Mouse (Mus musculus): ENCODE data around the gene Lgals3bp. TPM values are rescaled to one million over a fixed set of nuclear protein-coding genes. Genes with fewer than 3 reads are reported as not detected.

The Lgals3bp gene
- polyA plus RNA-seq, 1 experiment from 2014 or later: 2.8 TPM

DNA sequence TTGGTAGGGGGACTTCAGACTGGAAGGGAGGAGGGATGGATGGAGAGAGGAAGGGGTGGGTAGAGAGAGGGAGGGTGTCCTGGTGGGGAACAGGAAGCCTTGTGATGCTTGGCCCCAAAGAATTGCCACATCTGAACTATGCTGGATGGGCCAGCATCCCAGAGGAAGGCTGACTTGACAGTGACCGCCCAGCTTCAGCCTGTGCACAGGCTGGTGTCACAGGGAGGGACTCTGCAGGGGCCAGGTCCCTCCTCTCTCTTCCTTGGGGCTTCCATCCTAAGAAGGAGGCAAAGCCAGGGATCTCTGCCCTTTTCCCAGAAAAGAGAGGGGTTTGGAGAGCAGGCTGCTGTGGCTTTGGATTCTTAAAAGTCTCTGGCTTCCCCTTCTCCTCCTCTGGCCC lies 39.4 kb downstream of the Lgals3bp start:
- no peaks in the 10 kb centered on the region for H3K9me3 ChIP-seq (ENCODE audit: control insufficient read depth, low read length)
- no peaks in the 10 kb centered on the region for H3K36me3 ChIP-seq (ENCODE audit: control insufficient read depth, insufficient read depth)
- H3K9ac ChIP-seq (replicated peaks; ENCODE audit: low read depth, low read length): no peak overlapping the region
- H3K4me2 ChIP-seq (ENCODE audit: low read length): no peak overlapping the region
- WGBS: 64% methylated on average over 1 of the region's 1 CpGs
- H3K4me1 ChIP-seq (replicated peaks; ENCODE audit: control insufficient read depth, insufficient read depth, low read length): peaks cover 22% of the 10 kb centered on the region
- ATAC-seq: no peak
- H3K27me3 ChIP-seq (replicated peaks; ENCODE audit: control insufficient read depth, insufficient read depth, low read length): no peaks in the 10 kb centered on the region
- no peak overlapping the region for H3K27ac ChIP-seq (ENCODE audit: low read length)
- H3K4me3 ChIP-seq (replicated peaks; ENCODE audit: low read length): no peak overlapping the region

DNA sequence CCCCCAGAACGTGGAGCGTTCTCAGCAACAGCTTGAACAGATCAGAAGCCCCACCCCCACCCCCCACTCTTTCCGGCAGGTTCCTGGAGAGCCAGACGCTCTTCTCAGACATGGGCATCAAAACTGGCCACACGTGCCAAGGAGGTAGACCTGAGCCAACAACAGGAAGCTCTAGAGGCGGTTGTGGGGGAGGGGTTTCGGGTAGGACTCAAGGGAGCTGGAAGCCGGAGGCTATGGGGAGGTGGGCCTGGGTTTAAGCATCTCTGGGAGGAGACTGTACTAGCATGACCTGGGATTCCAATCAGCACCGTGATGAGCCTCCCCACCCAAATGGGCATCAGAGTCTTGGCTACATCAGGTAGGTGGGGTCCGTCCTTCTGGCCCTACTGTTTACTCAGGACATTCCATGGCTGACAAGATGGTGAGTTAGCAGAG lies 41.0 kb downstream of the Lgals3bp start:
- no peaks in the 10 kb centered on the region for H3K27me3 ChIP-seq (replicated peaks; ENCODE audit: control insufficient read depth, insufficient read depth, low read length)
- no peaks in the 10 kb centered on the region for H3K9me3 ChIP-seq (ENCODE audit: control insufficient read depth, low read length)
- peak; percentile 79 for ATAC-seq
- peak overlapping the region; percentile 73 for H3K27ac ChIP-seq (ENCODE audit: low read length)
- no peak overlapping the region for H3K4me2 ChIP-seq (ENCODE audit: low read length)
- 49% methylated on average over 10 of the region's 10 CpGs for WGBS
- H3K9ac ChIP-seq (replicated peaks; ENCODE audit: low read depth, low read length): no peak overlapping the region
- H3K4me1 ChIP-seq (replicated peaks; ENCODE audit: control insufficient read depth, insufficient read depth, low read length): peaks cover 23% of the 10 kb centered on the region
- H3K4me3 ChIP-seq (replicated peaks; ENCODE audit: low read length): no peak overlapping the region
- H3K36me3 ChIP-seq (ENCODE audit: control insufficient read depth, insufficient read depth): no peaks in the 10 kb centered on the region

DNA sequence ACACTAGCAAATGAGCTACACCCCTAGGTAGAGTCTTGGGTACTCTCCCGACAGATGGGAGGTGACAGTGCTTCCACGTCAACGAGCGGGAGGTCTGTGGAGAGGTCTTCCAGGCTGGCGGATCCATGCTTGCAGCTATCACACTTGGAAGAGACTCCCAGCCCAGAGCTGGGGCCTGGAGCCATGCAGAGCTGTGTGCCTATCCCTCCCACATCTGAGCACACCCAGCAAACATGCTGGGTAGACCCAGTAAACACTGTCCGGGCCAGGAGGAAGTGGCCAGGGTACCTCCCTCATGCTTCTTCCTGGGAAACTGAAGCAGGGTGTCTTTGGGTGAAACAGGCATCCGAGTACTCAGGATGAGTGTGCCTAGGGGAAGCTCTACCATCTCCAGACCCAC lies 41.4 kb downstream of the Lgals3bp start:
- H3K27ac ChIP-seq (ENCODE audit: low read length): peak overlapping the region; percentile 73
- peaks cover 27% of the 10 kb centered on the region for H3K4me1 ChIP-seq (replicated peaks; ENCODE audit: control insufficient read depth, insufficient read depth, low read length)
- H3K4me2 ChIP-seq (ENCODE audit: low read length): no peak overlapping the region
- peak; percentile 43 for ATAC-seq
- no peaks in the 10 kb centered on the region for H3K27me3 ChIP-seq (replicated peaks; ENCODE audit: control insufficient read depth, insufficient read depth, low read length)
- no peak overlapping the region for H3K9ac ChIP-seq (replicated peaks; ENCODE audit: low read depth, low read length)
- 72% methylated on average over 7 of the region's 7 CpGs for WGBS
- H3K36me3 ChIP-seq (ENCODE audit: control insufficient read depth, insufficient read depth): no peaks in the 10 kb centered on the region
- H3K9me3 ChIP-seq (ENCODE audit: control insufficient read depth, low read length): no peaks in the 10 kb centered on the region
- no peak overlapping the region for H3K4me3 ChIP-seq (replicated peaks; ENCODE audit: low read length)

DNA sequence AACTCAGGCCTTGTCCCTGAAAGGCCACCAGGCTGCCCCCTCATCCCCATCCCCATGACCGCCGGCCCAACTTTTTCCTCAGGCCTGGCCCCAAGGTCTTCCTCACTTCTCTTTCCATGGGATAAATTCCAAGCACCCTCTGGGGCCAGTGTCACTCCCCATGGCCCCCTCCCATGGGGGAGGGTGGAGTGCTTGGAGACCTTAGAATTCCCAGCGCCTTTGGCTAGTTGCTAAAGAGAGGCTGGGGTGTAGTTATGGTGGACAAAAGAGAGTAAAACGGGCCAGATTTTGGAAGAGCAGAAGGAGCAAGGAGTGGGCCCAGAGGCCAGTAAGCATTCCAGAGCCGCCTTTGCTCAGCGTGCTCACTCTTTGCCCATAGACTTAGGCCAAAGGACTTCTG lies 46.3 kb downstream of the Lgals3bp start, which contains the start of gene Timp2:
Gene Timp2, minus strand, starts transcription at position 101 of the 400 bp plus-strand sequence.
- peak within 1 kb of the TSS; percentile 89 for H3K27ac ChIP-seq (ENCODE audit: low read length)
- peak within 1 kb of the TSS; percentile 87 for H3K4me2 ChIP-seq (ENCODE audit: low read length)
- peaks cover 41% of the 10 kb centered on the region for H3K4me1 ChIP-seq (replicated peaks; ENCODE audit: control insufficient read depth, insufficient read depth, low read length)
- H3K4me3 ChIP-seq (replicated peaks; ENCODE audit: low read length): peak within 1 kb of the TSS; percentile 84
- H3K36me3 ChIP-seq (ENCODE audit: control insufficient read depth, insufficient read depth): no peaks in the 10 kb centered on the region
- 0 out of 2 replicates have a peak, but pooled peaks have one; percentile 1 for ATAC-seq
- peak within 1 kb of the TSS; percentile 95 for H3K9ac ChIP-seq (replicated peaks; ENCODE audit: low read depth, low read length)
- no peaks in the 10 kb centered on the region for H3K27me3 ChIP-seq (replicated peaks; ENCODE audit: control insufficient read depth, insufficient read depth, low read length)
- no peaks in the 10 kb centered on the region for H3K9me3 ChIP-seq (ENCODE audit: control insufficient read depth, low read length)
- 33% methylated on average over 6 of the region's 6 CpGs for WGBS

DNA sequence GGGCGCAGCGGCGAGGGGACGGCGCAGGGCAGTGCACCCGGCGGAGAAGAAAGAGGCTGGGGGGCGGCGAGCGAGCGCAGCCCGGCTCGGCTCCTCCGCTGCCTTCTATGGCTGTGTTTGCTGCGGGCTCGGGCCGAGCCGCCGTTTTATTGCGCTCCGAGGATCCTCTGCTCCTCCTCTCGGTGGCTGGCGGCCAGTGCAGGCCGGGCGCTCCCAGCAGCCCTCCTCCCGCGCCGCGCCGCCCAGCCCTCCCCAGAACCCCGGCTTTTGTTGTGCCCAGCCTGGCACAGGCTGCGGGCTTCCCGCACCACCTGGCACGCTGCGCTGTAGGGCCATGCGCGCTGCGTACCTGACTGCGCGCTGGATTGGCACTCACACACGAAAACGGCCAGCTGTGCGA lies 46.7 kb downstream of the Lgals3bp start:
- Histone ChIP-seq H3K4me2 (ENCODE audit: low read length) (peak overlapping the region; percentile 87), H3K27ac (ENCODE audit: low read length) (peak overlapping the region; percentile 89), H3K27me3 (replicated peaks; ENCODE audit: control insufficient read depth, insufficient read depth, low read length) (no peaks in the 10 kb centered on the region), H3K9ac (replicated peaks; ENCODE audit: low read depth, low read length) (peak overlapping the region; percentile 95), H3K4me1 (replicated peaks; ENCODE audit: control insufficient read depth, insufficient read depth, low read length) (peaks cover 37% of the 10 kb centered on the region), H3K36me3 (ENCODE audit: control insufficient read depth, insufficient read depth) (no peaks in the 10 kb centered on the region), H3K4me3 (replicated peaks; ENCODE audit: low read length) (peak overlapping the region; percentile 84), H3K9me3 (ENCODE audit: control insufficient read depth, low read length) (no peaks in the 10 kb centered on the region)
- ATAC-seq: peak; percentile 94
- under 1% methylated on average over 33 of the region's 43 CpGs for WGBS

- no peaks in the 10 kb centered on the region for H3K9me3 ChIP-seq (ENCODE audit: control insufficient read depth, low read length)
- peaks cover 36% of the 10 kb centered on the region for H3K4me1 ChIP-seq (replicated peaks; ENCODE audit: control insufficient read depth, insufficient read depth, low read length)
- H3K36me3 ChIP-seq (ENCODE audit: control insufficient read depth, insufficient read depth): no peaks in the 10 kb centered on the region
- H3K4me3 ChIP-seq (replicated peaks; ENCODE audit: low read length): peak overlapping the region; percentile 84
- peak overlapping the region; percentile 87 for H3K4me2 ChIP-seq (ENCODE audit: low read length)
- no peaks in the 10 kb centered on the region for H3K27me3 ChIP-seq (replicated peaks; ENCODE audit: control insufficient read depth, insufficient read depth, low read length)
- peak overlapping the region; percentile 95 for H3K9ac ChIP-seq (replicated peaks; ENCODE audit: low read depth, low read length)
- under 1% methylated on average over 45 of the region's 47 CpGs for whole genome bisulfite sequencing
- peak; percentile 47 for ATAC-seq
- peak overlapping the region; percentile 89 for H3K27ac ChIP-seq (ENCODE audit: low read length)
These were observed 47.2 kb downstream of the Lgals3bp start for GRCm38 (mm10) chr11:118354636-118355191.

GRCm38 (mm10) chr11:118349494-118349893 lies 52.4 kb downstream of the Lgals3bp start:
- no peak overlapping the region for H3K27ac ChIP-seq (ENCODE audit: low read length)
- no peak overlapping the region for H3K9ac ChIP-seq (replicated peaks; ENCODE audit: low read depth, low read length)
- 91% methylated on average over 5 of the region's 5 CpGs for WGBS
- H3K36me3 ChIP-seq (ENCODE audit: control insufficient read depth, insufficient read depth): no peaks in the 10 kb centered on the region
- H3K27me3 ChIP-seq (replicated peaks; ENCODE audit: control insufficient read depth, insufficient read depth, low read length): no peaks in the 10 kb centered on the region
- H3K4me3 ChIP-seq (replicated peaks; ENCODE audit: low read length): no peak overlapping the region
- no peaks in the 10 kb centered on the region for H3K9me3 ChIP-seq (ENCODE audit: control insufficient read depth, low read length)
- H3K4me1 ChIP-seq (replicated peaks; ENCODE audit: control insufficient read depth, insufficient read depth, low read length): peaks cover 42% of the 10 kb centered on the region
- H3K4me2 ChIP-seq (ENCODE audit: low read length): no peak overlapping the region
- no peak for ATAC-seq

- no peak overlapping the region for H3K4me2 ChIP-seq (ENCODE audit: low read length)
- no peaks in the 10 kb centered on the region for H3K9me3 ChIP-seq (ENCODE audit: control insufficient read depth, low read length)
- H3K4me1 ChIP-seq (replicated peaks; ENCODE audit: control insufficient read depth, insufficient read depth, low read length): peaks cover 35% of the 10 kb centered on the region
- ATAC-seq: no peak
- H3K36me3 ChIP-seq (ENCODE audit: control insufficient read depth, insufficient read depth): no peaks in the 10 kb centered on the region
- WGBS: 78% methylated on average over 5 of the region's 5 CpGs
- no peak overlapping the region for H3K27ac ChIP-seq (ENCODE audit: low read length)
- H3K9ac ChIP-seq (replicated peaks; ENCODE audit: low read depth, low read length): no peak overlapping the region
- no peaks in the 10 kb centered on the region for H3K27me3 ChIP-seq (replicated peaks; ENCODE audit: control insufficient read depth, insufficient read depth, low read length)
- no peak overlapping the region for H3K4me3 ChIP-seq (replicated peaks; ENCODE audit: low read length)
These were observed 53.0 kb downstream of the Lgals3bp start for GRCm38 (mm10) chr11:118348877-118349276.

DNA sequence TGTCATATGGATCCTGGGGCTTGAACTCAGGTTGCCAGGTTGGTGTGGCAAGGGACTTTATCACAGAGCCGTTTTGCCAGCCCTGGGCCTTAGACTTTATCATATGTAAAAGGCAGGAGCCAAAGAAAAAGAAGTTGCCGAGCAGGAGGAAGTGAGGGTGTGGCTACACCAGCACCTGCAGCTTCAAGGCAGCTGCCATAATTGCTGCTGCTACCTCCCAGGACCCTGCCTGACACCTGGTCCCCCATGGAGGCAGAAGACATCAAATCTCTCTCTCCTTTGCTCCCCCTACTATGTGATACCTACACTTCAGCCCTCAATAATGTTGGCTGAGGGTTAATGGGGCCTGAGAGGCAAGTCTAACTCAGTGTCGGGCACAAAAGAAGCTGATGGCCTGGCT lies 53.5 kb downstream of the Lgals3bp start:
- no peak overlapping the region for H3K4me3 ChIP-seq (replicated peaks; ENCODE audit: low read length)
- ATAC-seq: no peak
- H3K4me1 ChIP-seq (replicated peaks; ENCODE audit: control insufficient read depth, insufficient read depth, low read length): peaks cover 31% of the 10 kb centered on the region
- WGBS: 82% methylated on average over 3 of the region's 3 CpGs
- no peaks in the 10 kb centered on the region for H3K36me3 ChIP-seq (ENCODE audit: control insufficient read depth, insufficient read depth)
- no peak overlapping the region for H3K4me2 ChIP-seq (ENCODE audit: low read length)
- no peaks in the 10 kb centered on the region for H3K27me3 ChIP-seq (replicated peaks; ENCODE audit: control insufficient read depth, insufficient read depth, low read length)
- H3K9me3 ChIP-seq (ENCODE audit: control insufficient read depth, low read length): no peaks in the 10 kb centered on the region
- no peak overlapping the region for H3K9ac ChIP-seq (replicated peaks; ENCODE audit: low read depth, low read length)
- no peak overlapping the region for H3K27ac ChIP-seq (ENCODE audit: low read length)

- no peak for ATAC-seq
- Histone ChIP-seq H3K27me3 (replicated peaks; ENCODE audit: control insufficient read depth, insufficient read depth, low read length) (no peaks in the 10 kb centered on the region), H3K36me3 (ENCODE audit: control insufficient read depth, insufficient read depth) (no peaks in the 10 kb centered on the region), H3K4me1 (replicated peaks; ENCODE audit: control insufficient read depth, insufficient read depth, low read length) (peaks cover 26% of the 10 kb centered on the region), H3K4me3 (replicated peaks; ENCODE audit: low read length) (no peak overlapping the region), H3K9me3 (ENCODE audit: control insufficient read depth, low read length) (no peaks in the 10 kb centered on the region), H3K9ac (replicated peaks; ENCODE audit: low read depth, low read length) (no peak overlapping the region), H3K4me2 (ENCODE audit: low read length) (no peak overlapping the region), H3K27ac (ENCODE audit: low read length) (no peak overlapping the region)
- WGBS: 90% methylated on average over 12 of the region's 12 CpGs
These were observed 54.0 kb downstream of the Lgals3bp start for GRCm38 (mm10) chr11:118347911-118348310.

Data from forebrain, embryonic 16.5 days (tissue).